Mouse (Mus musculus): ENCODE data around the gene Zc3h18. TPM values are rescaled to one million over a fixed set of nuclear protein-coding genes. Genes with fewer than 3 reads are reported as not detected.

The Zc3h18 gene
- polyA plus RNA-seq, 1 experiment from 2014 or later, result 45.8 TPM

GRCm38 (mm10) chr8:122343341-122343740 is 33.1 kb upstream of the Zc3h18 start:
- Histone ChIP-seq H3K4me2 (ENCODE audit: low read depth, severe bottlenecking) (peak overlapping the region; percentile 59), H3K9me3 (ENCODE audit: control insufficient read depth, low read length) (no peaks in the 10 kb centered on the region), H3K27me3 (ENCODE audit: control insufficient read depth, insufficient read depth, low read length) (peaks cover 22% of the 10 kb centered on the region), H3K4me3 (ENCODE audit: low read depth, low read length) (peak overlapping the region; percentile 22), H3K36me3 (ENCODE audit: control insufficient read depth, insufficient read depth, low read length) (no peaks in the 10 kb centered on the region), H3K9ac (ENCODE audit: low read length) (no peak overlapping the region), H3K27ac (replicated peaks; ENCODE audit: low read depth, low read length) (no peak overlapping the region), H3K4me1 (ENCODE audit: control insufficient read depth, insufficient read depth, low read length) (peaks cover 7% of the 10 kb centered on the region; the same call in 1 of the 2 replicates)
- ATAC-seq (ENCODE audit: insufficient number of reproducible peaks, low FRiP score, low TSS enrichment, low read depth) (no peak), DNase-seq (ENCODE audit: low spot score) (no peak)
- 9% methylated on average over 11 of the region's 11 CpGs for WGBS

- DNase-seq (ENCODE audit: low spot score) (peak; percentile 63), ATAC-seq (ENCODE audit: insufficient number of reproducible peaks, low FRiP score, low TSS enrichment, low read depth) (0 out of 2 replicates have a peak, but pooled peaks have one; percentile 10)
- under 1% methylated on average over 14 of the region's 14 CpGs for WGBS
- Histone ChIP-seq H3K9ac (ENCODE audit: low read length) (0 out of 2 replicates have a peak overlapping the region, but pooled peaks have one; percentile 32), H3K4me3 (ENCODE audit: low read depth, low read length) (peak overlapping the region; percentile 22), H3K27me3 (ENCODE audit: control insufficient read depth, insufficient read depth, low read length) (peaks cover 22% of the 10 kb centered on the region), H3K36me3 (ENCODE audit: control insufficient read depth, insufficient read depth, low read length) (no peaks in the 10 kb centered on the region), H3K27ac (replicated peaks; ENCODE audit: low read depth, low read length) (no peak overlapping the region), H3K4me1 (ENCODE audit: control insufficient read depth, insufficient read depth, low read length) (peaks cover 7% of the 10 kb centered on the region; the same call in 1 of the 2 replicates), H3K4me2 (ENCODE audit: low read depth, severe bottlenecking) (peak overlapping the region; percentile 59), H3K9me3 (ENCODE audit: control insufficient read depth, low read length) (no peaks in the 10 kb centered on the region)
Measured at GRCm38 (mm10) chr8:122343758-122344157, 32.7 kb upstream of the Zc3h18 start.

DNA sequence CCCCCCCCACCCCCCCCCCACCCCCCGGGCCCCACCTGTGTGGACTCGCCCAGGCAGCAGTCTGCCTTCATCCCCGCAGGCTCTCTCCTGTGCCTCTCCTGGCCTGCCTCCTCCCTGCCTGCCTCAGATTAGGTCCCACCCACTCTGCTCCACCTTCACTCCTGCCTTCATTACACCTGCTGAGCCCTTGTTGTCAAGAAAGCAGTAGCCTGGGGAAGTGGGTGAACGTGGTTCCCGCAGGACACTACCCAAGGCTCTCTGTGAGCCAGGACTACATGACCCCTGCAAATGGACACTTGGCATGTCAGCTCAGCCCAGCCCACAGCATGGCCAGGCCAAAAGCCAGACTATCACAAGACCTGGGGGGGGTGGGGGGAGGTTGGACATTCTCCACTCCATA is 32.2 kb upstream of the Zc3h18 start:
- DNase-seq (ENCODE audit: low spot score) (no peak), ATAC-seq (ENCODE audit: insufficient number of reproducible peaks, low FRiP score, low TSS enrichment, low read depth) (peak; percentile 60; the same call in 1 of the 2 replicates)
- Histone ChIP-seq H3K36me3 (ENCODE audit: control insufficient read depth, insufficient read depth, low read length) (no peaks in the 10 kb centered on the region), H3K4me1 (ENCODE audit: control insufficient read depth, insufficient read depth, low read length) (peaks cover 7% of the 10 kb centered on the region; the same call in 1 of the 2 replicates), H3K9me3 (ENCODE audit: control insufficient read depth, low read length) (no peaks in the 10 kb centered on the region), H3K4me3 (ENCODE audit: low read depth, low read length) (peak overlapping the region; percentile 22; the same call in 1 of the 2 replicates), H3K27ac (replicated peaks; ENCODE audit: low read depth, low read length) (no peak overlapping the region), H3K4me2 (ENCODE audit: low read depth, severe bottlenecking) (peak overlapping the region; percentile 21; the same call in 1 of the 2 replicates), H3K27me3 (ENCODE audit: control insufficient read depth, insufficient read depth, low read length) (peaks cover 22% of the 10 kb centered on the region), H3K9ac (ENCODE audit: low read length) (no peak overlapping the region)
- WGBS, result 5% methylated on average over 2 of the region's 5 CpGs

GRCm38 (mm10) chr8:122345181-122346095 is 31.0 kb upstream of the Zc3h18 start:
- Histone ChIP-seq H3K27ac (replicated peaks; ENCODE audit: low read depth, low read length) (no peak overlapping the region), H3K4me2 (ENCODE audit: low read depth, severe bottlenecking) (no peak overlapping the region), H3K4me1 (ENCODE audit: control insufficient read depth, insufficient read depth, low read length) (peaks cover 7% of the 10 kb centered on the region), H3K36me3 (ENCODE audit: control insufficient read depth, insufficient read depth, low read length) (no peaks in the 10 kb centered on the region), H3K9me3 (ENCODE audit: control insufficient read depth, low read length) (no peaks in the 10 kb centered on the region), H3K9ac (ENCODE audit: low read length) (no peak overlapping the region), H3K27me3 (ENCODE audit: control insufficient read depth, insufficient read depth, low read length) (peaks cover 22% of the 10 kb centered on the region), H3K4me3 (ENCODE audit: low read depth, low read length) (no peak overlapping the region)
- ATAC-seq (ENCODE audit: insufficient number of reproducible peaks, low FRiP score, low TSS enrichment, low read depth), result no peak
- WGBS, result 61% methylated on average over 12 of the region's 12 CpGs
- no peak for DNase-seq (ENCODE audit: low spot score)

- Histone ChIP-seq H3K27ac (replicated peaks; ENCODE audit: low read depth, low read length) (no peak overlapping the region), H3K36me3 (ENCODE audit: control insufficient read depth, insufficient read depth, low read length) (no peaks in the 10 kb centered on the region), H3K27me3 (ENCODE audit: control insufficient read depth, insufficient read depth, low read length) (peaks cover 13% of the 10 kb centered on the region; the same call in 1 of the 2 replicates), H3K4me2 (ENCODE audit: low read depth, severe bottlenecking) (no peak overlapping the region), H3K4me1 (ENCODE audit: control insufficient read depth, insufficient read depth, low read length) (peaks cover 6% of the 10 kb centered on the region), H3K9ac (ENCODE audit: low read length) (no peak overlapping the region), H3K9me3 (ENCODE audit: control insufficient read depth, low read length) (no peaks in the 10 kb centered on the region), H3K4me3 (ENCODE audit: low read depth, low read length) (no peak overlapping the region)
- ATAC-seq (ENCODE audit: insufficient number of reproducible peaks, low FRiP score, low TSS enrichment, low read depth), result no peak
- WGBS, result 77% methylated on average over 5 of the region's 5 CpGs
- no peak for DNase-seq (ENCODE audit: low spot score)
Measured at GRCm38 (mm10) chr8:122347811-122348552, 28.4 kb upstream of the Zc3h18 start.

- no peak overlapping the region for H3K27ac ChIP-seq (replicated peaks; ENCODE audit: low read depth, low read length)
Measured at GRCm38 (mm10) chr8:122349357-122350297, 26.8 kb upstream of the Zc3h18 start.

DNA sequence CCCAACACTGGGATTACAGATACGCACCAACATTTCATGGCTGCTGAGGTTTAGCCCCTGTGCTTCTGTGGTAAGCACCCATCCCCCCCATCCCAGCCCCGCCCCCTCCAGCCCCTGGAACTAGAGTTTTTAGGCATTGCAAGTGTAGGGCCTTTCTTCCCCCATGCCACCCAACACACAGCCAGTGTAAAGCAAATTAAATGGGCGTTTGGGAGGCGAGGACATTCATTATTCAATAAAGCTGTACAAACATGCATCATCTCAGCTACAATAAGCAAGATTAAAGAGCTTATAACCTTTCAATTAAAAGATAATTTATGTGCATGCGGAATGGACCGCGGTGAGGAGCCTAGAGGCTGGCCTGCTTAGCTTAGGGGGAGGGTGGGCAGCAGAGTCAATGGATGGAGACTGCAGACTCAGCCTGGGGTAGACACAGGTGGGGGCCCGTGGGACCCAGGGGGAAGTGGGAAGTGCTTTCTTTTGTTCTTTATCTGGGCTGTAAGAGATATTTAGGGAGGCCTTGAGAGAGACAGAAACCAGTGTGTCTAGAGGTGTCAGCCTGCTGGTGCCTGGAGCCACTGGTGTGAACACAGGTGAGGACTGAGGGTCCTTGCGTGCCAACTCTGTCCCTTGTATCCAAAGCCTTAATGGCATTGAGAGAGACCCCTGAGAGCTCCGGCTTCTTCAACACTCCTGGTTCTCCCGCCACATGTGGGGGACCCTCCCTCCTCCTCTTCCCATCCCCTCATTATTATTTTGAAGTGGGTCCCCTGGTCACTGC is 25.9 kb upstream of the Zc3h18 start:
- Histone ChIP-seq H3K4me2 (ENCODE audit: low read depth, severe bottlenecking) (no peak overlapping the region), H3K4me1 (ENCODE audit: control insufficient read depth, insufficient read depth, low read length) (peaks cover 3% of the 10 kb centered on the region; the same call in 1 of the 2 replicates), H3K27ac (replicated peaks; ENCODE audit: low read depth, low read length) (no peak overlapping the region), H3K9me3 (ENCODE audit: control insufficient read depth, low read length) (no peaks in the 10 kb centered on the region), H3K4me3 (ENCODE audit: low read depth, low read length) (no peak overlapping the region), H3K9ac (ENCODE audit: low read length) (no peak overlapping the region), H3K36me3 (ENCODE audit: control insufficient read depth, insufficient read depth, low read length) (no peaks in the 10 kb centered on the region), H3K27me3 (ENCODE audit: control insufficient read depth, insufficient read depth, low read length) (no peaks in the 10 kb centered on the region)
- no peak for DNase-seq (ENCODE audit: low spot score)
- no peak for ATAC-seq (ENCODE audit: insufficient number of reproducible peaks, low FRiP score, low TSS enrichment, low read depth)
- WGBS, result 30% methylated on average over 11 of the region's 11 CpGs

More at GRCm38 (mm10) chr8:122349357-122350297, 26.8 kb upstream of the Zc3h18 start:
- H3K4me3 ChIP-seq (ENCODE audit: low read depth, low read length), result no peak overlapping the region
- H3K4me1 ChIP-seq (ENCODE audit: control insufficient read depth, insufficient read depth, low read length), result peaks cover 3% of the 10 kb centered on the region; the same call in 1 of the 2 replicates
- no peak overlapping the region for H3K9ac ChIP-seq (ENCODE audit: low read length)
- 0 out of 2 replicates have a peak, but pooled peaks cover under 1% of the 10 kb centered on the region for H3K27me3 ChIP-seq (ENCODE audit: control insufficient read depth, insufficient read depth, low read length)
- H3K4me2 ChIP-seq (ENCODE audit: low read depth, severe bottlenecking), result no peak overlapping the region
- WGBS, result 22% methylated on average over 15 of the region's 15 CpGs
- H3K36me3 ChIP-seq (ENCODE audit: control insufficient read depth, insufficient read depth, low read length), result no peaks in the 10 kb centered on the region
- ATAC-seq (ENCODE audit: insufficient number of reproducible peaks, low FRiP score, low TSS enrichment, low read depth) (no peak), DNase-seq (ENCODE audit: low spot score) (no peak)
- H3K9me3 ChIP-seq (ENCODE audit: control insufficient read depth, low read length), result no peaks in the 10 kb centered on the region

Data from limb, embryonic 11.5 days (tissue).